Mouse (Mus musculus) limb, embryonic 14.5 days (tissue): ENCODE measurements at regions not wholly inside any gene's neighbourhood (a gene's known extent, or its start where the extent isn't known, plus 50 kb on each side); places are given as distances from the start of the nearest gene placed in this dataset.

Experiments used
- ATAC-seq: fragments of 200-750 bp; cut with Nextera tagmentation; 2 replicates; pipeline ENCODE4 v1.8.0; 2017; ENCODE audit warnings: low read depth, moderate number of reproducible peaks, moderate TSS enrichment; ENCODE audit not compliant: low FRiP score
- DNase-seq: peaks from one replicate; pipeline ENCODE4 v3.0.0-alpha.2; 2015; ENCODE audit warnings: low spot score
- H3K27ac ChIP-seq: fragments of 300-500 bp; sonication (generic); replicated peaks from 2 replicates; pipeline ENCODE4 v1.5.1; 2014; ENCODE audit warnings: low read depth, mild to moderate bottlenecking, low read length, moderate library complexity, mixed read lengths
- H3K27me3 ChIP-seq: fragments of 300-500 bp; sonication (generic); 2 replicates; pipeline ENCODE4 v1.6.1; 2014; ENCODE audit warnings: low read length, mixed read lengths; ENCODE audit not compliant: control insufficient read depth, insufficient read depth
- H3K36me3 ChIP-seq: fragments of 300-500 bp; sonication (generic); 2 replicates; pipeline ENCODE4 v1.6.1; 2014; ENCODE audit warnings: mild to moderate bottlenecking, low read length, moderate library complexity, mixed read lengths; ENCODE audit not compliant: control insufficient read depth, insufficient read depth
- H3K4me1 ChIP-seq: fragments of 300-500 bp; sonication (generic); 2 replicates; pipeline ENCODE4 v1.6.1; 2014; ENCODE audit warnings: antibody characterized with exemption, low read length, mixed read lengths; ENCODE audit not compliant: control insufficient read depth, insufficient read depth
- H3K4me2 ChIP-seq: fragments of 300-500 bp; sonication (generic); replicated peaks from 2 replicates; pipeline ENCODE4 v1.6.1; 2014; ENCODE audit warnings: low read depth, mild to moderate bottlenecking, low read length, moderate library complexity; ENCODE audit not compliant: severe bottlenecking
- H3K4me3 ChIP-seq: fragments of 300-500 bp; sonication (generic); replicated peaks from 2 replicates; pipeline ENCODE4 v1.5.1; 2014; ENCODE audit warnings: low read length
- H3K9ac ChIP-seq: fragments of 300-500 bp; sonication (generic); 2 replicates; pipeline ENCODE4 v1.6.1; 2014; ENCODE audit warnings: mild to moderate bottlenecking, low read depth, low read length, moderate library complexity; ENCODE audit not compliant: severe bottlenecking
- H3K9me3 ChIP-seq: fragments of 300-500 bp; sonication (generic); 2 replicates; pipeline ENCODE4 v1.6.1; 2016; ENCODE audit warnings: low read length; ENCODE audit not compliant: control insufficient read depth
- POLR2A ChIP-seq: fragments of 200-500 bp; IDR thresholded peaks from 2 replicates; pipeline ENCODE4 v1.8.0; 2012; ENCODE audit warnings: inconsistent platforms, mild to moderate bottlenecking, moderate library complexity, borderline replicate concordance; ENCODE audit not compliant: insufficient read depth, insufficient read length; ENCODE audit errors: extremely low read depth
- WGBS: fragments of 180-500 bp; shearing (Covaris S2); extraction: QIAGEN DNeasy Blood & Tissue Kit; methylation state at CpG from one replicate; pipeline ENCODE4 v1.1.7; 2014; 5-methylcytosine and 5-hydroxymethylcytosine counted together

- Histone ChIP-seq H3K4me2 (no peak overlapping the region), H3K9ac (no peak overlapping the region), H3K27me3 (no peaks in the 10 kb centered on the region), H3K36me3 (no peaks in the 10 kb centered on the region), H3K9me3 (no peaks in the 10 kb centered on the region), H3K4me1 (no peaks in the 10 kb centered on the region), H3K27ac (no peak overlapping the region), H3K4me3 (no peak overlapping the region)
- TF ChIP-seq POLR2A = no peak
- DNase-seq (no peak), ATAC-seq (no peak)
- WGBS = 85% methylated on average over 6 of the region's 6 CpGs
Observed at GRCm38 (mm10) chr3:53984743-53985550, 121.3 kb upstream of the Ufm1 start.

- DNase-seq = no peak
- Histone ChIP-seq H3K27me3 (no peaks in the 10 kb centered on the region), H3K4me3 (no peak overlapping the region), H3K4me2 (no peak overlapping the region), H3K36me3 (no peaks in the 10 kb centered on the region), H3K27ac (no peak overlapping the region), H3K9me3 (no peaks in the 10 kb centered on the region), H3K4me1 (no peaks in the 10 kb centered on the region), H3K9ac (no peak overlapping the region)
- 92% methylated on average over 8 of the region's 8 CpGs for WGBS
- no peak for ATAC-seq
- TF ChIP-seq POLR2A = no peak
Observed at GRCm38 (mm10) chr3:53982311-53982710, 118.7 kb upstream of the Ufm1 start.

GRCm38 (mm10) chr3:53981585-53981984, 118.0 kb upstream of the Ufm1 start:
- Histone ChIP-seq H3K4me3 (no peak overlapping the region), H3K4me1 (no peaks in the 10 kb centered on the region), H3K9me3 (no peaks in the 10 kb centered on the region), H3K36me3 (no peaks in the 10 kb centered on the region), H3K27ac (no peak overlapping the region), H3K27me3 (no peaks in the 10 kb centered on the region), H3K9ac (no peak overlapping the region), H3K4me2 (no peak overlapping the region)
- ATAC-seq (no peak), DNase-seq (no peak)
- TF ChIP-seq POLR2A = no peak

GRCm38 (mm10) chr3:53977379-53978080, 113.9 kb upstream of the Ufm1 start:
- WGBS = 84% methylated on average over 5 of the region's 5 CpGs
- no peak overlapping the region for H3K9ac ChIP-seq
- no peak overlapping the region for H3K27ac ChIP-seq
- H3K4me3 ChIP-seq = no peak overlapping the region
- no peak overlapping the region for H3K4me2 ChIP-seq
- no peaks in the 10 kb centered on the region for H3K27me3 ChIP-seq
- no peaks in the 10 kb centered on the region for H3K4me1 ChIP-seq
- DNase-seq (no peak), ATAC-seq (no peak)
- no peaks in the 10 kb centered on the region for H3K36me3 ChIP-seq
- H3K9me3 ChIP-seq = no peaks in the 10 kb centered on the region
- TF ChIP-seq POLR2A = no peak

- no peaks in the 10 kb centered on the region for H3K36me3 ChIP-seq
- no peak for TF ChIP-seq POLR2A
- DNase-seq = no peak
- no peaks in the 10 kb centered on the region for H3K4me1 ChIP-seq
- no peak for ATAC-seq
- WGBS = 35% methylated on average over 10 of the region's 10 CpGs
- no peak overlapping the region for H3K4me2 ChIP-seq
- no peak overlapping the region for H3K9ac ChIP-seq
- no peaks in the 10 kb centered on the region for H3K27me3 ChIP-seq
- H3K4me3 ChIP-seq = no peak overlapping the region
- H3K27ac ChIP-seq = no peak overlapping the region
- H3K9me3 ChIP-seq = no peaks in the 10 kb centered on the region
Observed at GRCm38 (mm10) chr3:53974905-53975551, 111.4 kb upstream of the Ufm1 start.
